Mouse (Mus musculus) E14TG2a.4 (cell line): ENCODE data around the gene Antxrl.

ENCODE experiments used
- H3K27me3 ChIP-seq: 2 replicates; pipeline ENCODE4 v1.6.1; 2014; ENCODE audit warnings: low read length, control low read depth; ENCODE audit not compliant: insufficient read depth
- H3K36me3 ChIP-seq: 2 replicates; pipeline ENCODE4 v1.6.1; 2014; ENCODE audit warnings: low read length, control low read depth; ENCODE audit not compliant: insufficient read depth
- H3K4me1 ChIP-seq: replicated peaks from 2 replicates; pipeline ENCODE4 v1.6.1; 2014; ENCODE audit warnings: low read depth, low read length, control low read depth
- H3K4me3 ChIP-seq: replicated peaks from 2 replicates; pipeline ENCODE4 v1.5.1; 2014; ENCODE audit warnings: mild to moderate bottlenecking, low read length
- H3K9me3 ChIP-seq: 2 replicates; pipeline ENCODE4 v1.6.1; 2014; ENCODE audit warnings: low read length, control low read depth
- CTCF ChIP-seq: conservative IDR thresholded peaks from 2 replicates; pipeline ENCODE4 v1.5.1; 2014; ENCODE audit warnings: low read length
- NANOG ChIP-seq: IDR thresholded peaks from 2 replicates; pipeline ENCODE4 v1.6.1; 2014; ENCODE audit warnings: borderline replicate concordance, low read length, mixed read lengths
- POU5F1 ChIP-seq: IDR thresholded peaks from 2 replicates; pipeline ENCODE4 v1.6.1; 2014; ENCODE audit warnings: low read length, borderline replicate concordance

Antxrl gene

DNA sequence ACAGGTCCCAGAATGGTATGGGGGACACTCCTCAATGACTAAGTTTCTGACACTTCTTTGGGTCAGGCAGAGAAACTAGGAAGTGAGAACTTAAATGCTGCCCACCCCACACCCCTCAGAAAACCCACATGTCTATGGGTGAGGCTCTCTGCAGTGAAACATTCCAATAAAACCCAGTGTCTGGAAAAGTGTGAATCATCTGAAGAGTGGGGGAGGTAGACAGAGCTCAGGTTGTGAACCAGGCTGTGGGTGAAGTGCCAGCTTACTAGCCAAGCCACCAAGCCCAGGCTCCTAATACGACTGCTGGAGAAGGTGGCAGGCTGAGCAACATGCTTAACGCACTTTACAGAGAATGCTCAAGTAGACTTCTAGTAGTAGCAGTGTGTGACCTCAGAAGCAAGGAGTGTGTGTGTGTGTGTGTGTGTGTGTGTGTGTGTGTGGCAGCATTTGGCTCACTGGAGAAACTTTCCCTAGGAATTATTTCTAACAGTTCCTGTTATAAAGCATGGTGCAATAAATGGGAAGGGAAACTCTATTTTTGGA is 35.4 kb downstream of the Antxrl start:
- peaks cover 20% of the 10 kb centered on the region for H3K27me3 ChIP-seq
- no peak overlapping the region for H3K4me3 ChIP-seq
- H3K9me3 ChIP-seq = no peaks in the 10 kb centered on the region
- peaks cover 11% of the 10 kb centered on the region for H3K4me1 ChIP-seq
- no peak for TF ChIP-seq NANOG
- no peak for TF ChIP-seq CTCF
- no peak for TF ChIP-seq POU5F1
- no peaks in the 10 kb centered on the region for H3K36me3 ChIP-seq

DNA sequence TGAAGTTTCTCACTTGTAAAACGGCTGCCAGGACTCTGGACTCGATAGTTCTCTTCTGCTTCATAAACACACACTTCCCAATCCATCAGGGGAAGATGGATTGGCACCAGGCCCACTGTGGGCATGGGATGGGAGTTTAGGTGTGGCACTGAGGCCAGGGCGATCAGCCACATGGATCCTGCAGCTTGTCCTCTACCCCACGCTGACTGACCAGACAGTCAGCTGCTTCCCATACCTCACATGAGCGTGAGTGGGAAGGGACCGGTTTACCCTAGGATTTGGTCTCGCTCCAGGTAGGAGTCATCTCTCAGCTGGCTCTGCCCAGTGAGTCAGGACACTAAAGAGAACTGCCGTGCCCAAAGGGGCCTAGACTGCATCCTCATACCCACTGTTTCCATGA is 37.3 kb downstream of the Antxrl start:
- H3K4me1 ChIP-seq = peaks cover 11% of the 10 kb centered on the region
- H3K9me3 ChIP-seq = no peaks in the 10 kb centered on the region
- no peaks in the 10 kb centered on the region for H3K36me3 ChIP-seq
- H3K27me3 ChIP-seq = peaks cover 14% of the 10 kb centered on the region
- no peak overlapping the region for H3K4me3 ChIP-seq
- TF ChIP-seq POU5F1 = no peak
- no peak for TF ChIP-seq CTCF
- TF ChIP-seq NANOG = no peak

DNA sequence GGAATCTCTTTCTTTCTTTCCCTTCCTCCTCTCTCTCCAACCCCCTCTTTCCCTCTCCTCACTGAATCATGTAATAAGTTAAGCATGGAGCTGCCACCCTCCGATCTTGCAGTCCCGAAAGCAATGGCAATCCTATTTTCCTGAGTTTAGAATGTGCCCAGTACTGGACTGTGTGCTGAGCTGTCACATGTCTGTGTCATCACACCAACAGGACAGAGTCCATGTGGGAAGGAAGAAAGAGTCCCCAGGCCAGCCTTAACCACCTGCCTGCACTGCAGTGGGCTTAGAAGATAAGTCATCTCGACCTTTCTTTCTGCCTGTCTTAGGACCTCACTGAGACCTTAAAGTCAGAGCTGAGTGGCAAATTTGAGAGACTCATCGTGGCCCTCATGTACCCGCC is 39.0 kb downstream of the Antxrl start:
- Histone ChIP-seq H3K27me3 (peaks cover 12% of the 10 kb centered on the region), H3K4me1 (no peaks in the 10 kb centered on the region)
- TF ChIP-seq CTCF (no peak), POU5F1 (no peak), NANOG (no peak)

DNA sequence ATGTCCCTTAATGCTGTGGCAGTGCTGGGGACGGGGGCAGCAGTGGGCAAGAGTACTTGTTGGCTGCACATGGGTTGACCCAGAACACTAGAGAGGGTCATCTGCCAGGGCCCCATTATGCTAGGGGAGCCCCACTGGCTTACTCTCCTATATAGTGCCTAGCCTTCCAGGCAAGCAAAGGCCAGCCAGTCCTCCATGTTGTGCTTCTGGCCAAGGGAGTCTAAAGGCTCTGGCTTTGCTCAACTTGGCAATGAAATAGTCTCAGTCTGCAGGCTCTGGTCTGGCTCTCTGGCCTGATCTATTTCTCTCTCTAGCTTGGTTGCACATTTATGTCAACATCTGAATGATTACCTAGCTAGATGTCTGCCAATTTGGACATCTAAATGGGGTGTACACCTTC is 40.3 kb downstream of the Antxrl start:
- H3K4me3 ChIP-seq = no peak overlapping the region
- H3K36me3 ChIP-seq = no peaks in the 10 kb centered on the region
- TF ChIP-seq CTCF (no peak), POU5F1 (no peak), NANOG (no peak)
- no peaks in the 10 kb centered on the region for H3K9me3 ChIP-seq
- peaks cover 5% of the 10 kb centered on the region for H3K27me3 ChIP-seq
- H3K4me1 ChIP-seq = no peaks in the 10 kb centered on the region

More for the DNA sequence above, 39.0 kb downstream of the Antxrl start:
- no peaks in the 10 kb centered on the region for H3K36me3 ChIP-seq
- H3K9me3 ChIP-seq = no peaks in the 10 kb centered on the region
- no peak overlapping the region for H3K4me3 ChIP-seq

DNA sequence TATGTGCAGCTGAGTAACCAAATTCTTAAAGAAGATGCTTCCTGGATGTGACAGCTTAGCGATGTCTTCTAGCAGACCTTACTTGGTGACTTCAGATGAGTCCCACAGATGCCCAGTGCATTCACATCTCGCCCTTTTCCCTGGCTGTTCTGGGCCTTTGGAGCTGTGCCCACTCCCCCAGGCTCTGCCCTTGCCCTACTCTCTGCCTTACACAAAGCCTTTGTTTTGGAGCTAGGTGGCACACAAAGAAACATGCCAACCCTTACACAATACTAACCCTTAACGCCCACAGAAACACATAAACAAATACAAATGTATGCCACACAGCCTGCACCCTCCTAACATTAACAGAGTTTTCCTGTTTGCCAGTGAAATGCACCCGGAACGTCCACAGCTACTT is 43.7 kb downstream of the Antxrl start:
- Histone ChIP-seq H3K4me1 (no peaks in the 10 kb centered on the region), H3K27me3 (peaks cover 3% of the 10 kb centered on the region; the same call in 1 of the 2 replicates), H3K36me3 (no peaks in the 10 kb centered on the region), H3K9me3 (no peaks in the 10 kb centered on the region), H3K4me3 (no peak overlapping the region)
- no peak for TF ChIP-seq CTCF
- TF ChIP-seq POU5F1 = no peak
- no peak for TF ChIP-seq NANOG

DNA sequence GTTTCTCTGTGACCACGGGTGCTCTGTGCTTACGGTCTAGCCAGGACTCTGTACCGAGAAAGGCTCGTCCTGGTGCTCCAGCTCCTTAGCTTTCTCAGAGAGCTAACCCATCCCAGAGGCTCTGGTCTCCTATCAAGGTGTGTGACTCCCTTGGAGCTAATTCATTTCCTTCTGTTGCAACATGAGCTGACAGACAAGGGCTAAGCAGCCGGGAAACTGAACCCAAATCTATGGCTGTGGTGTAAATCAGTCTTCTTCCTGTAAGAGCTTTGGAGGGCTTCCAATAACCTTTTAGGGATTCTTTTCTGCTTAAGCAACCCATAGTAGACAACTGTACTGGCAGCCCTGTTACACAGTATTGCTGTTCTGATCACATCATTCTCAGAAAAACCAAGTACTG is 50.1 kb downstream of the Antxrl start, which contains the start of gene A630023A22Rik:
Gene A630023A22Rik (minus strand): TSS at position 154 of the 400 bp plus-strand sequence.
- Histone ChIP-seq H3K4me1 (no peaks in the 10 kb centered on the region), H3K27me3 (no peaks in the 10 kb centered on the region), H3K36me3 (no peaks in the 10 kb centered on the region), H3K4me3 (no peak within 1 kb of the TSS), H3K9me3 (no peaks in the 10 kb centered on the region)
- TF ChIP-seq NANOG (no peak), CTCF (no peak), POU5F1 (no peak)

DNA sequence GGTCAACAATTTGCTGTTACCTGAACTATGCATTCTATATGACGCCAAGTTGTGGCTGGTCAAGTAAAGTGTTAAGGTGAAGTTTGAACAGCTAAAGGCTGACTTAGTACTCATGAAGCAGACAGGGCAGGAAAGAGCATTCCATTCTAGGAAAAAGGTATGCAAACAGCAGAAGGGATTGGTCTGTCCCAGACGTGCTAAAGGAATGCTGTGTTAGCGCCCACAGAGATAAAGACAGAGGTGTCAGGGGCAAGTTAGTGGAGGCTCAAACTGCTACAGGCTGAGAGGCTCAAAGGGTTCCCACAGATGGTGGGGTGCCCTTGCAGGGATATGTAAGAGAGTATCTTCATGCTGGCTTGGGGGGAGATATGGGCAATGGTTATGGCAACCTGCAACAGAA is 51.3 kb downstream of the Antxrl start:
- Histone ChIP-seq H3K36me3 (no peaks in the 10 kb centered on the region), H3K4me3 (no peak overlapping the region), H3K4me1 (no peaks in the 10 kb centered on the region), H3K27me3 (no peaks in the 10 kb centered on the region), H3K9me3 (no peaks in the 10 kb centered on the region)
- no peak for TF ChIP-seq CTCF
- TF ChIP-seq POU5F1 = no peak
- no peak for TF ChIP-seq NANOG

DNA sequence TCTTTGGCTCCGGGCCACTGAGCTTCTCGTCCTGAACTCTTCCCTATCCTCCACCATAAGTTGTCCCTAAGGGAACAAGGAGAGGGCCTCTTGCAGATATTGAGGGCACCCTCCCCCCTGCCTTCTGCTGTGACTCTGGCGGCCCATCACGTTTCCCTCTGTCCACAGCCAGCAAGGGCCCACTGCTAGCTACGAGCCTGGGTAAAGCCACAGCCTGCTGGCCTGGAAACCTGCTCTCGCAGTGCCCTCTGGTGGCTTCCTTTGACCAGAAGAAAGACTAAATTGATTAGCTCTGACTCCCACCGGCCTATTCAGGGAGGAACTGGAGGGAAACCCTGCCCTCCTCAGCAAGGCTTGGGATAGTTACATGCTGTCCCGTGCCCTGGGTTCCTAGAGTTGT is 52.4 kb downstream of the Antxrl start:
- TF ChIP-seq POU5F1 (no peak), NANOG (no peak), CTCF (peak; percentile 38)
- Histone ChIP-seq H3K36me3 (no peaks in the 10 kb centered on the region), H3K9me3 (no peaks in the 10 kb centered on the region)

DNA sequence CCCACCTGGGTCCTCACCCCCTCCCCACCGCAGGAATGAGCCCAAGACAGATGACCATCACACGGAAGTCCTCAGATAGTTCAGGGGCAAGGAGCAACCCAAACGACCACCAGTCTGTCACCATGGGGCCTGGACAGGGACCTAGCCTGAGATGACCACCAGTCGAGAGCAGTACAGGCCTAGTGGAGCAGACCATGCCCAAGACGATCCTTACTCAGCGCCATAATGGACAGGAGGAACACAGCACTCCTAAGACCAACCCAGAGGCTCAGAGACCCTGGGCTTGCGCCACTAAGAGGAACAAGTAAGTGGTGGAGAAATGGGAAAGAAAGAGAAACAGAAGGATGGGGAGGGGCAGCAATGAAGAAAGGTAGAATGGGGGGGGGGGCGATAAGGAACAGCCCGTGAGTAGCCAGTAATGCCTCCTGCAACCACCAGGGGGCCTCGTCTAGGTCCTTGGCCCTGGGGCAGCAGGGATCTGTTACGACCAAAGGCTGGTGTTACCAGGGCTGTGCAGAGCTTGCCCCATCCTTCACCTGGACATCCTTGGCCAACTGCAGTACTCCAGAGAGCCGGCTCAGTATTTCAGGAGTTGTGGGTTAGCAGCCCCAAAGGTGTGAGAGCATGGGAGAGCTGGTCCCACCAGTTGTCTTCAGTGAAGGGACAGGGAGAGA is 54.0 kb downstream of the Antxrl start:
- no peaks in the 10 kb centered on the region for H3K27me3 ChIP-seq
- no peaks in the 10 kb centered on the region for H3K36me3 ChIP-seq
- no peaks in the 10 kb centered on the region for H3K9me3 ChIP-seq
- TF ChIP-seq POU5F1 (no peak), CTCF (peak; percentile 80), NANOG (no peak)
- no peak overlapping the region for H3K4me3 ChIP-seq
- H3K4me1 ChIP-seq = no peaks in the 10 kb centered on the region

More for the DNA sequence above, 52.4 kb downstream of the Antxrl start:
- H3K4me3 ChIP-seq = no peak overlapping the region
- H3K4me1 ChIP-seq = no peaks in the 10 kb centered on the region
- no peaks in the 10 kb centered on the region for H3K27me3 ChIP-seq
